Mouse (Mus musculus) yolk sac, embryonic 10.5 days (tissue): ENCODE results near the gene Olfr520.
"Not testable (repeated sequence)": the region's sequence is repeated elsewhere in the genome, so short reads cannot be mapped to it uniquely, and the experiment has no call there.

Source experiments
- DNase-seq: peaks from one replicate; pipeline ENCODE4 v3.0.0-alpha.2; 2017; ENCODE audit warnings: low spot score

The Olfr520 gene

GRCm38 (mm10) chr7:99729973-99730372 is at the start of gene Olfr520:
Gene Olfr520 (plus strand): TSS chr7:99730273.
- no peak for DNase-seq

GRCm38 (mm10) chr7:99680771-99681170 is 49.3 kb upstream of the Olfr520 start:
- no peak for DNase-seq

GRCm38 (mm10) chr7:99684086-99684485 is 46.0 kb upstream of the Olfr520 start:
- DNase-seq: no peak

- no peak for DNase-seq
These were observed 39.3 kb upstream of the Olfr520 start for GRCm38 (mm10) chr7:99690819-99691218.

DNA sequence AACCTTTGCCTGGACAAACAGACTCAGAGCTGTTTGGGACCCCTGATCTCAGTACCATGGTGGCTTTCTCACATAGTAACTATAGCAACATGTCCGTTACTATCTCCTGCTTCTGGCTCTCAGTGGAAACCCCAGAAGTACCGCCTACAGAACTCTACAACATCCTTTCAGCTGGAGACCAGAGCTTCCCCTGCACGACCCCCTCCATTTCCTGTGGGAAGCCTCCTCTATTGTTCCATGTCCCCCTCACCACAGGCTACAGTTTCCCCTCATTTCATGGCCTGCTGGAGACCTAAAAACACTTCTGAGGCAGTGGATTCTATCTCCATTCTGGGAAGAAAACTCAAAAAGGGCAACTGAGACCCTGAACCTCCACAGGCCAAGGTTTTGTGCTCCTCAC is 37.7 kb upstream of the Olfr520 start:
- no peak for DNase-seq

GRCm38 (mm10) chr7:99693387-99693786 is 36.7 kb upstream of the Olfr520 start:
- DNase-seq: no peak

GRCm38 (mm10) chr7:99693976-99694375 is 36.1 kb upstream of the Olfr520 start:
- no peak for DNase-seq

DNA sequence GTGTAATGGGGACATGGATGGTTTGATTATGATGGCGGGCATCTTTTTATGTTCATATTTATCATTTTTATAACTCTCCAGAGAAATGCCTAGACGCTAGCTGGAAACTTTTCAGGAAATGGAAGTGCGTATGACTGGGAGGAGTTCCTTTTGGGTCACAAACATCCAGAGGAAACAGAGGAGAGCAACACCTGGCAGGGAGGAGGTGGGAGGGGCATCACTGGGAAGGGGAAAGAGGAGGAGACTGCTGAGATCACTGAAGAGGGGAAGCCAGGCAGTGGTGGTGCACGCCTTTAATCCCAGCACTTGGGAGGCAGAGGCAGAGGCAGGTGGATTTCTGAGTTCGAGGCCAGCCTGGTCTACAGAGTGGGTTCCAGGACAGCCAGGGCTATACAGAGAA is 35.6 kb upstream of the Olfr520 start:
- not testable (repeated sequence) for DNase-seq

DNA sequence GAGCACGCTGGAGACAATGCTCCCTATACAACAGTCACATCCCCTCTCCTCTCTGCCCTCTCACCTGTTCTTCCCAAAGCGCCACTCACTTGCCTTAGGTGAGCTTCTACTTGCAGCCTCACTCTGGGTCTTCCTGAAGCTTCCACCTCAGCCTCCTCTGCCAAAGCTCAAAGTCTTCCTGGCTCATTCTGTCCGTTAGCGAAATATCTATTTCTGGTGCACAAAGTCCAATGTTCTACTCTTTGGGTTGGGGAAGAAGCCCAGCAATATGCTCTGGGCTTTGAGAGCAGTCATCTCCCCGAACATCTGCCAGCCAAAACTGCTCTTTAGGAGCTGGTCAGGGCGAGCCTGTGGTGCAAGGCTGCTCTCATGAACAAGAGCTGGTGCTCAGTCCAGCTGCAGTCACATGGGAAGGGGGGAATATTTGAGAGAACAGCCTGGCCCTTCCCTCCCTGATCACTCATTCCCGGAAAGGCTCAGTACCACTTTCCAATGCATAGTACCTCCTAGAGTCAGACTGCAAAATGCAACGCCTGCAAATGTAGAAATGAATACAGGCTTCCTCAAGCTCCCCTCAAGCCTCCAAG is 34.5 kb upstream of the Olfr520 start:
- DNase-seq: no peak

- no peak for DNase-seq
These were observed 31.5 kb upstream of the Olfr520 start for GRCm38 (mm10) chr7:99698576-99698975.

DNA sequence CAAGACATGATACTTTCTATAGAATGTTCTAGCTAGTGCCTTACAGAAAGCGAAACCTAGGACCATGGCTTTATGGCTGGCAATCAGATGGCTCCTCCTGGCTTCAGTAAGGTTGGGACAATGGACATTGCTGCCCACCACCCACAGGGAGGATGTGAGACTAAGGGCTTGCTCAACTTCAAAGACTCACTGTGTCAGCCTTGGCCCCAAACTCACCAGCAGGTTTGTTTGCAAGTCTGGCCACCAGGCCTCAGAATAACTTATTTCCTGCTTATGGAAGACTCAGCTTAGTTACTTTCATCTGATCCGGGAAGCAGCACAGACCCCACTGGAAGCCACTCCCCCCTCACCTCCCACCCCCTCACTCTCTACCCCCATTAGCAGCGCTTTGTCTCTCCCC is 31.0 kb upstream of the Olfr520 start:
- DNase-seq: no peak

DNA sequence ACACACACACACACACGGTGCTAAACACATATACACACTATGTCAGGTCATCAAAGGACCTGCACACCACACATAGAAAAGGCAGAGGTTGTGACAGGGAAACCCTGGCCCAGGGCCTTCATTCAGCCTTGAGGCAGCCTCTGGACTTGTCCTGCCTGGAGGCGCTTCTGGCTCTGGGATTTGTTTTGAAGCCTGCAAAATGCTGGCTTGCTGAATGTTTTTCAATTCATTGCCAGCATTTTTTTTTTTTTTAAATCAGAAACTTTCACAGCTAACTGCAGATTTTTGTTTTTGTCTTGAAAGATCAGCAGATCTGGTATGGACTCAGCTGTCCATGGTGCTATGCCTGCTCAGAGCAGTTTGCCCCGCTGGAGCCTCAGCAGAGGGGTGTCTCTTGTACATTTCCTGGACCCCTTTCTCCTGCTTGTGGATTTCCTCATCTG is 30.3 kb upstream of the Olfr520 start:
- DNase-seq: no peak

DNA sequence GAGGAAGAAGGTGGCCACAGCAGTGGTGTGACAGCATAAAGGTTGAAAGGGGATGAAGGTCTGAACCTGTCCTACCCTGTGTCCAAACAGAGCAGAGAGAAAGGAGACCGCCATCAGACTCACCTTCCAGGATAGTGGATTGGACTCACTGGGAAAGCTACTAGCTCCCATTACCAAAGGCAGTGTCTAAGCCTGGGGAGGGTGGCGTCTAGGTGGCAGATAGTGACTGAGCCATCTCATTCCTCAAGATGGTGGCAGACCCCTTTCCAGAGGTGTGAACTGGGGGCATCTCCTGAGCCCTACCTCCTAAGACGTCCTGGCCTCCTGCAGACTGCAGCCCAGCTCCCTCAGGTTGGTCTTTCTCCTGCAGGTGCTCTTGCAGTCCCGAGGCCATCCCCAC is 29.4 kb upstream of the Olfr520 start:
- no peak for DNase-seq

DNA sequence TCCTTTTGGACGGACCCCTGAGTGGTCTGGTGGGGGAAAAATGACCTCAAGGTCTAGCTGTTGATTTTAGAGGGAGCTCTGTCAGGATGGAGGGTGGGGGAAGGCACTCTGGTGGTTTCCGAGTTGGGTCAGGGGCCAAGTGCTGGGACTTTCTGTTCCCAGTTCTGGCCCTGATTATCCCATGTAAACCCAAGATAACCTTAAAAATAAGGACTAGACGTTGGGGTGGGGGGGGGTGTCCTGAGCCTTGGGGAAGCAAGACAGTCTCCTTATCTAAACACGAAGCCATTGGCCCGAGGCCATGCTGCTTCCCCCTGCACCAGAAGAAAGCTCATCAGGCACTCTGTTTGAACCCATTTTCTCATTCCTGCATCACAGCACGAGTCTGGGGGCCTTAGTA is 27.9 kb upstream of the Olfr520 start:
- peak; percentile 14 for DNase-seq

- no peak for DNase-seq
These were observed 25.1 kb upstream of the Olfr520 start for GRCm38 (mm10) chr7:99704736-99705519.

GRCm38 (mm10) chr7:99706341-99707037 is 23.6 kb upstream of the Olfr520 start:
- peak; percentile 33 for DNase-seq

DNA sequence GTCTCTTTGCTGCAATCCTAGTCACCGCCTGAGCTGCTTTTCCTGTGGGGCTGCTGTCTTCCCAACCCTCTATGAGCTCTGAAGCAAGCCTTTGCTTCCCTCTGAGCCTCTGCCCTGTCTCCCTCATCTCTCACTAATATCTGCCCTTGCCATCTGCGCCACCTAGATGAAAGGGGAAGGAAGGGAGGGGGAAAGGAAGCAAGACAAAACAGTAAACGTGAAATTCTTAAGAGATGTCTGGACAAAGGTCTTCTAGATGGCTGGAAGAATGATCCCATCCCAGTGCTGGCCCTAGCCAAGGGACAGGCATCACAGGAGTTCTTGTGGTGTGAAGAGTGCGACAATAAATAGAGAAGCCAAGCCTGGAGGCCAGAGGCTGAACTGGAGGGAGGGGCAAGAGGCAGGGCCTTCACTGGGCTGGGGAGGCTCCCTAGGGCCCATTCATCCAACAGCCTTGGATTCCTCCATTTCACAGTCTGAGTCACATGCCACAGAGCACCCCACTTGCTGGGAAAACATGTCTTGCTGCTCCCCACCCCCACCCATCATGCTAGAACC is 23.0 kb upstream of the Olfr520 start:
- DNase-seq: no peak

DNA sequence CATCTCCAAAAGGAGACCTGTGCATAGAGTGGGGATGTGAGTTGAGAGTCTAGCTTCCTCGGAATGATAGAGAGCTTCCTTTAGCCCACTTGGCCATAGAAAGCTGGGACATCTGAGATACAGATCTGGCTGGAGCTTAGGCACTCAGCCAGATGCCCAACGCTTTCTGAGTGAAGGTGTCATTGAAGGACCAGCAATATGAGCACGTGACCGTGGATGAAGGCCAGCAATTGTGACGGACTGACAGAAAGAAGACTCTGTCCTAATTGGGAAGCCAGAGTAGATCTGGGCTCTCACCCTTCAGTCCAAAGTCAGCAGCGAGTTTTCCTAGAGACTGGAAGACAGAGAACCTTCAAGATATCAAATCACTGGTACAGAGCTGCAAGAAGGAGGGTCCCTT is 22.4 kb upstream of the Olfr520 start:
- DNase-seq: no peak

- DNase-seq: no peak
These were observed 21.8 kb upstream of the Olfr520 start for GRCm38 (mm10) chr7:99708301-99708721.

DNA sequence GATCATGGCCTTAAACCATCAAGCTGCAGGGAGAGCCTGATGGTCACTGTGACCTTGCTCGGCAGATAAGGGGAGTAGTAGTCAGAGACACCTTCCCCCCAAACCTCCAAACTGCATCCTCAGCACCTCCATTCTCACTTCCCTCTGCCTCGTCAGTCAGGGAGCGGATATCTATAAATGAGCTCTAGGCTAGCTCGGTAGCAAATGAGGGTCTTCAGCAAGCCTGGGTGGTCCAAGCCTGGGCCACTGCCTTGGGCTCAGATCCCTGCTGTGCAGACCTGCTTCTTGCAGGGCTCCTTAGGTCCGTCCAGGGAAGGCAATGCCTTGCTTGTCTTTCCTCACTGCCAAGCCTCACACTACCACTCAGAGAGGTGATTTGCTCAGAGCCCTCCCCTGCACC is 21.3 kb upstream of the Olfr520 start:
- no peak for DNase-seq

- no peak for DNase-seq
These were observed 20.1 kb upstream of the Olfr520 start for GRCm38 (mm10) chr7:99709992-99710391.

DNA sequence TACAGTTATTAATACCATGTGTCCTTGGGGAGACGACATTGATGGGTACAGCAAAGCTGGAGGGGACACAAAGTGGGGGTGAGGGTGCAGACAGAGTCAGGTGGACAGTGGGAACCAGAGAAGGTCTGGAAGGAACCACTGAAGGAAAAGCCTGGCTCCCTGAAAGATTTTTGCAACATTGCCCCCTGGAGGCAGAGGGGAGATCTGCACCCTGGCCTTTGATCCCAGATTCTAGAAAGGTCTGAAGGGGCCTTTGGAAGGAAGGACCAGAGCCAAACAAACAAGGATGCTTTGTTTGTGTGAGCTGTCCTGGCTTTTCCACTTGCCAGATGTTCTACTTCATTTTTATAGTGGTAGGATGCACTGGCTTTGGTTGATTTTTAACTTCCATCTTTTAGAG is 19.6 kb upstream of the Olfr520 start:
- peak; percentile 14 for DNase-seq

DNA sequence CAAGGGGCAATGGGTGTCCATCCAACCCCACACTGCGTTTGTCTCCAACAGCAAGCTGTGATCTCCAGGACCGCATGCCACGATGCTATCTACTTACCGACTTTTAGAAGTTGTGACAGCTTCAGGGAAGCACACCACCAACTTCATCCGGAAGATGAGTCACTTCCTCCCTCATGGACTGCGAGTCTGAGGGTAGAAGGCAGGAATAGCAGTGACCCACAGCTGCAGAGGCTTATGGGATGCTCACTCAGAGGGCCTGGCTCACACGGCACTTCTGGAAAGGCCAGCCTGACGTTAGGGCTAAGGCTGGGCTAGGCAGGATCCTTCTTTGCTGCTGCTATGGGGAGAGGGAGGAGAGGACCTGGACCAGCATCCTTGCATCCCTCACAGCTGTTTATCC is 18.9 kb upstream of the Olfr520 start, which contains the start of gene Slco2b1:
Gene Slco2b1, minus strand, starts transcription at position 175 of the 400 bp plus-strand sequence.
- DNase-seq: no peak
